Mouse (Mus musculus): Measurements from ENCODE around the gene Col12a1.

The Col12a1 gene

GRCm38 (mm10) chr9:79605722-79606121 is 112.9 kb downstream of the Col12a1 start:
- no peak for DNase-seq (ENCODE audit: low spot score)

DNA sequence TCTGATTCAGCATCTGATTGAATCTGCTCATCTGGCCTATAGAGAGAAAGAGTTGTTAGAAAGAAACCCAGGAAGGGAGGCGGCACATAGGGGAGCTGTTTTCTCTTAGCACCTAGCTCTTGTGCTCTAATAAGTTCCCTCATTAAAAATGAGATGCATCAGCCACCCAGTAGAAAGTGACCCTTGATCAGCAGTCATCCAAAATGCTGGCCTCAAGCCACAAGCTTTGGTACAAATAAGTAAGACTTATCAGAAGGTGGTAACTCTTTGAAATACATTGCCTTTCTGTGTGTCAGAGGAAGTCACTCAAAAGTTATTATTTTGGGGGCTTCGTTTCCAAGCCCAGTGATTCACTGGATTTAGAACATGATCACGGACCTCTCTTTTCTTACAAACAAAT is 114.1 kb downstream of the Col12a1 start:
- DNase-seq (ENCODE audit: low spot score) = no peak

- DNase-seq (ENCODE audit: low spot score) = no peak
These were observed 115.2 kb downstream of the Col12a1 start for GRCm38 (mm10) chr9:79603448-79603847.

DNA sequence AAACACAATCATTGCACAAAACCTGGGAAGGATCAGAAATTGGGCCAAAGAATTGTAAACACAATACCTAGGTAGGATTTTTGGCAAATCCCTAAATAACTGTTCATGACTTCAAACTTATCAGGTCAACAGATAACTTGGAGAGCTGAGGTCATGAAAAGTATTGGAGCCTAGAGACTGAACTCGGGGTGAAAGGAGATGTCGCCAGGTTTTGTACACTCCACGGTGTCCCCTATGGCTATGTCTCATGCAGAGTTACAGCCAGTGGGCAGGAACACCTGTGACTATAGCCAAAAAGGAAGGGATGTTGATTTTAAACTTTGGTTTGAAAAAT is 118.4 kb downstream of the Col12a1 start:
- no peak for DNase-seq (ENCODE audit: low spot score)

DNA sequence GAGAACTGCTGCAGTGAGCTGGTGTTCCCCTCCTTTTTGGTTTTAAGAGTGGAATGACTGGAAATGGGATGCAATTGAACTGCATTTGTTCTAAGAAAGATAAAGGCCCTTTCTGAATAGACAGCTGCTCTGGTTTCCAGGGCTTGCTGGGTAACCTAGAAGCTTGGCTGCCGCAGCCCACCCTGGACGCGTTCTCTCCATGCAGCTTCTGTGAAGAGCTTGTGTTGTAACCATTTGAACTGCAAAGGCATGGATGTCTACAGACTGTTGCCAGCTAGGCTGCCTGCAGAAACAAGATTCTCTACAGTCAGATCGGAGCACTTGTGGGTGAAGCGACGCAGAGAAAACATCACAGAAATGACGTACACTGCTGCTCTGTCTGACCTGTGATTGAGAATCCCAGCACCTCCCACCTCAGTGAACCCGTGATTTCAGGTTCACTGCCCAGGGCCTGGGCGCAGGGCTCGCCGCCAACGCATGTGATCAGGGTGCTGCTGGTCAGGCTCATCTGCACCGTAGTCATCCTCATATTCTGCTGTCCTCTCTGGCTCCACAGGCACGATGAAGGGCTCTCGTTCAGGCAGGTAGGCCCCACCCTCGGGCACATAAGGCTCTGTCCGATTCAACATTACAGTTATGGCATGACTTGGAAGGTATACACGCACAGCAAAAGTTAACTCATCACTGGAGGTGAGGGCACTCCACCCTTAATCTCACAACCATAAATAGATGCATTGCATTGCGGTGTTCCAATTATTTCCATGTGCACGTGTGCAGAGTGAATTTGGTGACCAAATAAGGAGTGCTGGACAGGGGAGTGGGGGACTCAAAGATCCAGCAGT is 119.0 kb downstream of the Col12a1 start:
- DNase-seq (ENCODE audit: low spot score) = no peak

DNA sequence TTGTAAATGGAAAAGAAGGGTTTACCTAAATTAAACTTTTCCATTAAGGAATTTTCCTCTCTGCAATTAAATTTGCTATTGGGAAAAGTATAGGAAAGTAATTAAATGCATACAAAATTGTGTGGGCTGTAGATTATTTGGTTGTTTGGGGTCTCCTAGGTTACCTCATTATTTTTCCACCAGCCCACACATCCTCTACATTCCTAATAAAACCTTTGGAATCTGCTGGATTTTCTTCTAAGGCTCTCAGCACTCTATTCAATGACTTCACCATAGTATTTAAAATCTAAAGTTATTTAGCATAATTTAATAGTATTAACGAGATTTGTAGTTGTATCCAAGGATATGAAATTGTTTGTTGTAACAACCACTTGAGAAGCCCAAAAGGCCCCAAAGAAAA is 120.1 kb downstream of the Col12a1 start:
- DNase-seq (ENCODE audit: low spot score) = no peak

- DNase-seq (ENCODE audit: low spot score) = no peak
These were observed 132.0 kb downstream of the Col12a1 start for GRCm38 (mm10) chr9:79586415-79587195.

DNA sequence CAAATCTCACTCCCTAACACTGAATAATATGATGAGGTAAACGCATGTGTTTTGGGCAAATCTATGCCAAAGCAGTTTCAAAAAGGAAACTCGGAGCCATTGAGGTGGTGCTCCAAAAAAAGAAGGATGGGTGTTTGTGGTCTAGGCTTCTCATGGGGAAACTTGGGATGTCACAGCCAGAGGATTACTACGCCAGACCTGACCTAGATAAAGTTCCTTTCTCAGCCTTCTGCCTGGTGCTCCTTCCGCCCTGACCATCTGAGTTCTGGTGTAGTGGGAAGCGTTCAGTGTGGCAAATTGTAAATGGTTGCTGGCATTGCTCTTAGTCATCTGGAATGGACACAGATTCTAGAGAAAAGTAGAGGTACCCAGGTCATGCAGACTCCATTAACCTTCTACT is 151.8 kb downstream of the Col12a1 start:
- no peak for DNase-seq (ENCODE audit: low spot score)

DNA sequence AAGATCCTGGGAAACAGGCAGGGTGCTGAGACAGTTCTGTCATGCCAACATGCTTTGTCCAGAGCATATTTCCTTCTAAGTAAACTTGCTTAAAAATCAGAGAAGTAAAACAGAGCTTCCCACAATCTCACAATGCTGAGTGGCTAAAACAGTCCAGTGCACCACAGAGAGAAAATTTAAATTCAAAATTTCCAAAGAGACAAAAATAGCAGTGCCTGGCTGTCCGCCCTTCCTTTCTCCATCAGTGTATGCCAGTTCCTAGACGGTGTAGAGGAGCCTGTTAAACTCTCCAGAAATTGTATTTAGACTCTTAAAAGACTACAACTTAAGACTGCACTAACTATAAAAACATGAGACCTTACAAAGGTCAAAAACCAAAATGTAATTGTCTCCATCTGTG is 165.3 kb downstream of the Col12a1 start:
- no peak for DNase-seq (ENCODE audit: low spot score)

Measured in layer of hippocampus, adult 9-10 months (tissue).